Mouse (Mus musculus) heart, adult 2 months (tissue): ENCODE measurements around the gene Gm13212. TPM values are rescaled to one million over a fixed set of nuclear protein-coding genes. Genes with fewer than 3 reads are reported as not detected.
"Not testable (repeated sequence)": the region's sequence is repeated elsewhere in the genome, so short reads cannot be mapped to it uniquely, and the experiment has no call there.

Experiments used
- DNase-seq, 2 experiments: peaks; one replicate each; pipeline ENCODE4 v3.0.0; 2021
- H3K27ac ChIP-seq: fragments of 200-600 bp; 2 replicates; pipeline ENCODE4 v1.8.1; 2022
- H3K27me3 ChIP-seq: fragments of 200-500 bp; 2 replicates; pipeline ENCODE4 v1.6.1; 2012; ENCODE audit warnings: mild to moderate bottlenecking, low read length, inconsistent platforms, mixed read lengths; ENCODE audit not compliant: control insufficient read depth, insufficient read depth
- H3K36me3 ChIP-seq: fragments of 200-500 bp; 2 replicates; pipeline ENCODE4 v1.6.1; 2012; ENCODE audit warnings: low read length, inconsistent platforms; ENCODE audit not compliant: control insufficient read depth, insufficient read depth
- H3K4me1 ChIP-seq: fragments of 200-500 bp; 2 replicates; pipeline ENCODE4 v1.6.1; 2011; ENCODE audit warnings: low read length; ENCODE audit not compliant: control insufficient read depth, insufficient read depth
- H3K4me3 ChIP-seq: fragments of 200-600 bp; 2 replicates; pipeline ENCODE4 v1.8.1; 2022
- H3K79me2 ChIP-seq: fragments of 200-500 bp; replicated peaks from 2 replicates; pipeline ENCODE4 v1.6.1; 2012; ENCODE audit warnings: mild to moderate bottlenecking, inconsistent platforms, low read length, moderate library complexity, mixed read lengths; ENCODE audit not compliant: control insufficient read depth, insufficient read depth
- H3K9ac ChIP-seq: fragments of 200-500 bp; 2 replicates; pipeline ENCODE4 v1.6.1; 2012; ENCODE audit warnings: low read depth, mild to moderate bottlenecking, control low read depth, inconsistent platforms, low read length, mixed read lengths
- CTCF ChIP-seq: fragments of 200-600 bp; IDR thresholded peaks from 2 replicates; pipeline ENCODE4 v1.8.1; 2022; ENCODE audit warnings: antibody characterized with exemption, mild to moderate bottlenecking, moderate library complexity
- EP300 ChIP-seq: fragments of 200-500 bp; IDR thresholded peaks from 2 replicates; pipeline ENCODE4 v1.6.1; 2011; ENCODE audit warnings: low read depth, low read length, control low read depth; ENCODE audit not compliant: insufficient read depth
- POLR2A ChIP-seq: fragments of 200-500 bp; IDR thresholded peaks from 2 replicates; pipeline ENCODE4 v1.6.1; 2011; ENCODE audit warnings: mild to moderate bottlenecking, low read depth, low read length, control low read depth; ENCODE audit not compliant: insufficient read depth
- WGBS: fragments of 180-500 bp; shearing (Covaris S2); methylation state at CpG from one replicate; pipeline ENCODE4 v1.1.7; 2018; 5-methylcytosine and 5-hydroxymethylcytosine counted together
- intact Hi-C: fragments of 180-260 bp; cut with DNase I; formaldehyde crosslinking; loops from one replicate; pipeline ENCODE4 v1.15.1; 2025
- polyA plus RNA-seq: library from polyadenylated mRNA; depleted of rRNA; stranded (reverse); fragments of >200 nt; gene quantifications from 2 replicates; pipeline ENCODE4 v1.2.3, GENCODE M21; 2012
- total RNA-seq, 2 experiments: library from RNA; stranded (reverse); gene quantifications; 2 replicates each; pipeline ENCODE4 v1.2.3; 2021

Gm13212 gene
- total and polyA plus RNA-seq, 3 experiments: 0.08 to 2.1 (median 1.8) TPM

DNA sequence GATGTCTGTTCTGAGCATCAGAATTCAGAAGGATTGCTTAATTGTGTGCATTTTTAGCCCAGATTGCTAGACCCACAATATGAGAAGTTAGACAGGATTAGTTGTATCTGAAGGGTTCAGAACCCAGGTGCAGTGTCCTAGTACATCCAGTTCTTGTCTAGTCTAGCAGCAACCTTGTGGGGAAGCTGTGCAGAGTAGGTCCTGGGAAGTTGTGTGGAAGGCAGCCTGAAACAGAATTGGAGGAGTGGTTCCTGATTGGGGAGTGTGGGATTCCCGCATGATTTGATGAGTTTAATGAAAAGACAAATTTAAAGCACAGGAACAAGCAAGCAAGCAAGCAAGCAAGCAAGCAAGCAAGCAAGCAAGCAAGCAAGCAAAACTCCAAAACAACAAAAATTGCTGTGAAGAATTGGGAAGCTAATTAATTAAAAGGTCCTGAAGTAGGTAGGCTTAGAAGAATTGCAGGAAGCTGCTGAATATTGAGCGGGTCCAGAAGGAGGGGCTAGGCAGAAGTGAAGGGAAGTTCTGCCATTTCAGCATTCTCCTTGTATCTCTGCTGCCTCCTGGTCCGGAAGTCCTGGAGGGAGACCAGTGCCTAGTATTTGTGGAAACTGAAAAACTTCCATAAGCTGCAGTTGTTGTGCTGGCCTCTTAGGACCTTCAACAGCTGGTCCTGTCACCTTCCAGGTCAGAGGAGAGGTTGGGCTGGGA, 20.7 kb upstream of the Gm13212 start:
- no peak for DNase-seq
- 60% methylated on average over 3 of the region's 3 CpGs for WGBS
- no peak overlapping the region for H3K4me3 ChIP-seq
- TF ChIP-seq EP300 (no peak), CTCF (no peak), POLR2A (no peak)
- no peaks in the 10 kb centered on the region for H3K79me2 ChIP-seq
- H3K36me3 ChIP-seq: no peaks in the 10 kb centered on the region
- H3K4me1 ChIP-seq: no peaks in the 10 kb centered on the region
- no peak overlapping the region for H3K27ac ChIP-seq
- intact Hi-C loops: no loop called here
- H3K27me3 ChIP-seq: no peaks in the 10 kb centered on the region
- H3K9ac ChIP-seq: no peak overlapping the region

DNA sequence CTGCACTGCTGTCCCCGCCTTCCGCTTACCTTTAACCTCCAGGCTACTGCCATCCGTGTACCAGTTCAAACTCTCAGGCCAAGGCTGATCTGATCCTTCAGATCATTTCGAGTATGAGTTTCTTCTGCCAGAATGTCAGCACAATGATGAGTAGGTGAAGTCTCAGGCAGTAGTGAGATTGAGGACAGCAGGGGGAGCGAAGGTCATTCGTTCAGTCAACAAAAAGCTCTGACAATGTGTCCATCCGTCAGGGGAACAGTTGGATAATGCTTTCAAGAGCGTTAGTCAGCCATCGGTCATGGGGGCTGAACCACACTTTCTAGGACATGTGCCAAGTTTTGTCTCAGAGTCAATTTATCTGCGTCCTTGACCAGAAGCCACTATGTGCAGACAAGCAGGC, 14.5 kb upstream of the Gm13212 start:
- intact Hi-C loops, H3K4me3 ChIP-seq, H3K79me2 ChIP-seq, H3K27me3 ChIP-seq, H3K4me1 ChIP-seq, H3K36me3 ChIP-seq, H3K27ac ChIP-seq, DNase-seq, H3K9ac ChIP-seq: not testable (repeated sequence)
- 62% methylated on average over 9 of the region's 10 CpGs for WGBS

- WGBS: 83% methylated on average over 8 of the region's 8 CpGs
- H3K4me3 ChIP-seq, H3K9ac ChIP-seq, H3K79me2 ChIP-seq, H3K36me3 ChIP-seq, DNase-seq, H3K4me1 ChIP-seq, intact Hi-C loops, H3K27ac ChIP-seq, H3K27me3 ChIP-seq: not testable (repeated sequence)
Observed at GRCm38 (mm10) chr4:145576623-145577022, 8.3 kb upstream of the Gm13212 start.

GRCm38 (mm10) chr4:145580333-145580732, 4.6 kb upstream of the Gm13212 start:
- H3K79me2 ChIP-seq, H3K27me3 ChIP-seq, H3K9ac ChIP-seq, intact Hi-C loops, DNase-seq, H3K27ac ChIP-seq, H3K4me3 ChIP-seq, H3K4me1 ChIP-seq, H3K36me3 ChIP-seq: not testable (repeated sequence)
- 77% methylated on average over 1 of the region's 1 CpGs for WGBS

GRCm38 (mm10) chr4:145586046-145586445, 1.1 kb downstream of the Gm13212 start:
- DNase-seq: not testable (repeated sequence)
- 72% methylated on average over 2 of the region's 2 CpGs for WGBS

DNA sequence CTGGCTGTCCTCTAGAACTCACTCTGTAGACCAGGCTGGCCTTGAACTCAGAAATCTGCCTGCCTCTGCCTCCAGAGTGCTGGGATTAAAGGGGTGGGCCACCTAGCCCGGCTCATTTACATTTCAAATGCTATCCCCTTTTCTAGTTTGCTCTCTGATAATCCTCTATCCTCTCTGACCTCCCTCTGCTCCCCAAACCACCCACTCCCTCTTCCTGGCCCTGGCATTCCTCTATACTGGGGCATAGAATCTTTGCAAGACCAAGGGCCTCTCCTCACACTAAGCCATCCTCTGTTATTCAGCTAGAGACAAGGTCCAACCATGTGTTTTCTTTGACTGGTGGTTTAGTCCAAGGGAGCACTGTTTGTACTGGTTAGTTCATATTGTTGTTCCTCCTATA, 9.2 kb downstream of the Gm13212 start:
- intact Hi-C loops, H3K27ac ChIP-seq, H3K9ac ChIP-seq, H3K27me3 ChIP-seq, H3K36me3 ChIP-seq, H3K4me1 ChIP-seq, H3K79me2 ChIP-seq, DNase-seq, H3K4me3 ChIP-seq: not testable (repeated sequence)
- 63% methylated on average over 1 of the region's 1 CpGs for WGBS

More at GRCm38 (mm10) chr4:145586046-145586445, 1.1 kb downstream of the Gm13212 start:
- H3K79me2 ChIP-seq, H3K4me3 ChIP-seq, intact Hi-C loops, H3K36me3 ChIP-seq, H3K27me3 ChIP-seq, H3K9ac ChIP-seq, H3K4me1 ChIP-seq, H3K27ac ChIP-seq: not testable (repeated sequence)

DNA sequence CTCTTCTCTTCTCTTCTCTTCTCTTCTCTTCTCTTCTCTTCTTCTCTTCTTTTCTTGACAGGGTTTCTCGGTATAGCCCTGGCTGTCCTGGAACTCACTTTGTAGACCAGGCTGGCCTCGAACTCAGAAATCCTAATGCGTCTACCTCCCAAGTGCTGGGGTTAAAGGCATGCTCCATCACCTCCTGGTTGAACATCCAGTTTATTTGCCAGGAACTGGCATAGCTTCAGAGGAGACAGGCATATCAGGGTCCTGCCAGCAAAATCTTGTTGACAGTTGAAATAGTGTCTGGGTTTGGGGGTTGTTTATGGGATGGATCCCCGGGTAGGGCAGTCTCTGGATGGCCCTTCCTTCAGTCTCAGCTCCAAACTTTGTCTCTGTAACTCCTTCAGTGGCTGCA, 9.8 kb downstream of the Gm13212 start:
- DNase-seq, H3K79me2 ChIP-seq, H3K4me1 ChIP-seq, H3K27ac ChIP-seq, H3K27me3 ChIP-seq, H3K36me3 ChIP-seq, H3K9ac ChIP-seq, H3K4me3 ChIP-seq, intact Hi-C loops: not testable (repeated sequence)
- WGBS: 76% methylated on average over 4 of the region's 4 CpGs

DNA sequence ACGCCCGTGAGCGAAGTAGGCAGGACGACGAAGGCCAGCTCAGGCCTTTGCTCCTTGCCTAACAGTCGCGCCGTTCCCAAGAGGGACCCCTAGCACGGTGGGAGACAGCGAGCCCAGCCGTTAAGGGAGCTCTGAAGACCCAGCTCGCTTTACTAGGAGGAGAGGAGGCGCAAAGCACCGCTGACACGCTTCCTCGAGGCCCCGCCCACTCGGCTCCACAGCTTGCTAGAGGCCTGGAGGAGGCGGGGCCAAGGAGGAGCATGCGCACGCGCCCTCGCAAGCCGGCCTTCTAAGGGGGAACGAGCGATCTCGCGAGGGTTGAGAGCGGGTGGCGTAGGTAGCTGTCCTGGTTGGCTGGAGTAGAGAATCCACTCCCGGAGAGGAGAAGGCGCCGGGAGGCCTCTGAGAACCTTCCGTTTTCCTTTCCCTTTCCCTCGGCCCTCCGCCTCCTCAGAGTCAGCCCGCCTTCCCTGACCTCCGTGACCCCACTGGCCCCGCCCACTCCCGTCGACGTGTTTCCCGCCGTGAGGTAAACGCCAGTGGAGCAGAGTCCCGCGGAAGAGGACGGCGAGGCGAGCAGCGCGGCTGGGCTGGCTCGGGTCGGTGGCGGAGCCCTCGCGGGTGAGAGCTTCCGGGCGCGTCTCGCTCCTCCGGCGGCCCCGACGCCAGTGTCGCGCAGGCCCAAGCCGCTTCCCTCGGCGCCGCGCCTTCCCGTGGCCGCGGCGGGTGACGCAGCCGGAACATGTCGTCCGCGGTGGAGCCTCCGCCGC, 55.6 kb downstream of the Gm13212 start:
- intact Hi-C loops, H3K27ac ChIP-seq, H3K4me3 ChIP-seq, H3K79me2 ChIP-seq, DNase-seq, H3K27me3 ChIP-seq, H3K9ac ChIP-seq, H3K4me1 ChIP-seq, H3K36me3 ChIP-seq: not testable (repeated sequence)
- WGBS: 18% methylated on average over 81 of the region's 83 CpGs

- 54% methylated on average over 3 of the region's 3 CpGs for WGBS
- H3K36me3 ChIP-seq, DNase-seq, H3K27me3 ChIP-seq, H3K9ac ChIP-seq, intact Hi-C loops, H3K4me3 ChIP-seq, H3K4me1 ChIP-seq, H3K79me2 ChIP-seq, H3K27ac ChIP-seq: not testable (repeated sequence)
Observed at GRCm38 (mm10) chr4:145670385-145670784, 85.4 kb downstream of the Gm13212 start, which contains the start of gene Zfp980. TSS of gene Zfp980 (plus strand) at chr4:145670685.
